Mouse (Mus musculus) left cerebral cortex, postnatal 10 days (tissue): ENCODE data around the gene Asphd1. TPM values are rescaled to one million over a fixed set of nuclear protein-coding genes. Genes with fewer than 3 reads are reported as not detected.
"Not testable (repeated sequence)": the region's sequence is repeated elsewhere in the genome, so short reads cannot be mapped to it uniquely, and the experiment has no call there.

Source experiments
- DNase-seq, 2 experiments: peaks; one replicate each; pipeline ENCODE4 v3.0.0; 2021 to 2022; ENCODE audit warnings: low spot score in 2 of 2, mixed read lengths in 1 of 2; ENCODE audit errors: extremely low spot score in 1 of 2
- intact Hi-C: fragments of 180-260 bp; cut with DNase I; formaldehyde crosslinking; loops from one replicate; pipeline ENCODE4 v1.15.1; 2025
- total RNA-seq, 2 experiments: library from RNA; stranded (reverse); gene quantifications; 2 replicates each; pipeline ENCODE4 v1.2.3; 2021

Gene Asphd1
- total RNA-seq, 2 experiments from 2014 or later: 49.0 to 58.8 TPM

DNA sequence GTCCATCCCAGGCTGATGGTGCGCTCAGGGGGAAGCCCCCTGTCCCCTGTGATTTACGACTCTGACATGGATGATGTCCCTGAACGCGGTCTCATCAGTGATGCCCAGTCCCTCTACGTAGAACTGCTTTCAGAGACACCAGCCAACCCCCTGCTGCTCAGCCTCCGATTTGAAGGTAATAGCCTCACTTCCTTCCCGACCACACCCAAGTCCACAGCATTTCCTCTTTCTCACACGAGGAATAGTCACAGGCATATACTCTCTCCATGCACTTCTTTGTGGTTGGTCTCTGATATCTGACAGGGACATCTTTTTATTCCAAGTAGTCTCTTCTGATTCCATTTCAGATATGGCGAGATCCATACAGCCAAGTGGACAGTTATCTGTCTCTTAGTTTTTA lies 10.4 kb upstream of the Asphd1 start:
- intact Hi-C loops: loop anchor here (5.0 kb wide), 1 partner anchor 82 kb away; no protein-coding TSS in a partner anchor
- DNase-seq: no peak

DNA sequence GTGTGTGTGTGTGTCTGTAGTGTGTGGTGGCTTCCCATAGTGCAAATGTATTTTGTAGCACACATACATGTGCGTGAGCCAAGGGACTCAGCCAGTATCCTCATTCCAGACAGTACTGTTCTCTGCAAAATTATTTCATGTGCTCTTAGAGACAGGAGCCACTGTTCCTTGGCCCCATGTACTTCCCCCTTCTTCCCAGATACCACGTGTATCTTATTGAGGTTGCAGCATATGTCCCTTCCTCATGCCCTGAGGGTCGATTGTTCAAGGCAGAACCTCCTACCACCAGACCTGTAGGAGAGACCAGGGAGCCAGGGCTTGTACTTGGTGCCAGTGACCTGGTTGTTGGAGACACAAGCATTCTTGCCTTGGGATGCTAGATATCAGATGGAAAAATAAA lies 5.7 kb upstream of the Asphd1 start:
- DNase-seq: no peak
- intact Hi-C loops: no loop called here

DNA sequence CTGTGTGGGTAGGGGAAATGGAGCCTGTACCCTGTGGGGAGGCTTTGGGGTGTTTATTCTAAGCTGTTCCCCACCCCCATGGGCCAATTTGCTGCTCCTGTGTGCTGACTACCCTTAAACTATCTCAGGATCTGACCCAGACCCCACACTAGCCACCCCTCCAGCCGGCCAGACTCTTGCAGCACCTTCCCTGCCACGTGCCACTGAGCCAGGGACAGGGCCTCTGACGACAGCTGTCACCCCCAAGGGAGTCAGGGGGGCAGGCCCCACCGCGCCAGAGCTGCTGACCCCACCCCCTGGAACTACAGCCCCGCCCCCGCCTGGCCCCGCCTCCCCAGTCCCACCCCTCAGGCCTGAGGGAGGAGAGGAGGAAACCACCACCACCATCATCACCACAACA lies 3.3 kb upstream of the Asphd1 start:
- DNase-seq: no peak
- intact Hi-C loops: no loop called here

DNA sequence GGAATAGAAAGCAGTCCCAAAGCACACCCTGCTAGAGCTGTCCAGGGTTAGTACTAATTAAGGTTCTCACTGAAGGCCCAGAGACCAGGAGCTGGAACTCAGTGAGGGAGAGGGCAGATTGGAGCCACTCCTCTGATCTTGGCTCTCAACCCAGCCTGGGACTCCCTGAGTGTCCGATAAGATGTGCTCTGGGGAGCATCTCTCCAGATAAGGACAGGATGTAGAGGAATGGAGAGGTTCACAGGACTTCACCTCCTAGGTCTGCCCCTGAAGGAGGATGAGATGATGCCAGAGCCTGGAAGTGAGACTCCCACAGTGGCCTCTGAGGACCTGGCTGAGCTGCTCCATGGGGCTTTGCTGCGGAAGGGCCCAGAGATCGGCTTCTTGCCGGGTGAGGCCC lies 2.4 kb upstream of the Asphd1 start:
- DNase-seq: no peak
- intact Hi-C loops: no loop called here

DNA sequence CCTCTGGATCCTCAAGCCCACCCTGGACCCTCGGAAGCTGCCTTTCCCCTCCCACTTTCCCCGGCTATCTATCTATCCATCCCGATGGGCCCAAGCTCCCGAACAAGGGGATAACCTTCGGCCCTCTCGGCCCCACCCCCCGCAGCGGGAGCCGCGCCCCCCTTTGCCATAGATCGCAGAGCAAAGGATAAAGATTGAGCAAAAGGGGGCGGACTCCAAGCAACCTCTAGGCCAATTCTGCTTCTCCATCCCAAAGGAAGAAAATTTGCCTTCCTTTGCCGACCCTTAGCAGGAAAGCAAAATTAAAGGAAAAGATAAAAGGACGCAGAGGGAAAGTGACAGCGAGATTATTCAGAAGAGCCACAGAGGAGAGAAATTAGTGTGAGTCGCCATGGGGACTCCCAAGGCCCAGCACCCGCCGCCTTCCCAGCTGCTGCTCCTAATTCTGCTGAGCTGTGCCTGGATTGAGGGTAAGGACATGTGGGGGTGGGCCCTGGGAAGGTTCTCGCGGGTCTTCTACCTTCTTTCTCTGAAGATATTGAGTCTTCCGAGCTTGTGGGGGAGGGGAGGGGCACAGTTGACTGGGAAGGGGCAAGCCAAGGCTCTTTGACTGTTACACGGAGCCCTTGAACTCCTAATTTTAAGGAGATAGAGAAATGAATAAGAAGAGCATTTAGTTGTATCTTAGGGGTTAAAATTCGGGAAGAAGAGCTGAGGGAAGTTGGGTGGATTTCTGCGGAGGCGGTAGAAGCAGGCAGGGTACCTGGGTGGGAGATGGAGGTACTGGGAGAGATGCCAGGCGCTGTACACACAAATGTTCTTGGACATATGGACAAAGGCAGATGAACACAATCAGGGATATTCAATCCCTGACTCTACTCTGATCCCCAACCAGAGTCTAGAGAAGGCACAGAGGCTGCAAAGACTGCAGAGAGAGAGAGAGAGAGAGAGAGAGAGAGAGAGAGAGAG lies 1.5 kb upstream of the Asphd1 start:
- DNase-seq: peak in 1 of 2 experiments; percentile 66
- intact Hi-C loops: no loop called here

DNA sequence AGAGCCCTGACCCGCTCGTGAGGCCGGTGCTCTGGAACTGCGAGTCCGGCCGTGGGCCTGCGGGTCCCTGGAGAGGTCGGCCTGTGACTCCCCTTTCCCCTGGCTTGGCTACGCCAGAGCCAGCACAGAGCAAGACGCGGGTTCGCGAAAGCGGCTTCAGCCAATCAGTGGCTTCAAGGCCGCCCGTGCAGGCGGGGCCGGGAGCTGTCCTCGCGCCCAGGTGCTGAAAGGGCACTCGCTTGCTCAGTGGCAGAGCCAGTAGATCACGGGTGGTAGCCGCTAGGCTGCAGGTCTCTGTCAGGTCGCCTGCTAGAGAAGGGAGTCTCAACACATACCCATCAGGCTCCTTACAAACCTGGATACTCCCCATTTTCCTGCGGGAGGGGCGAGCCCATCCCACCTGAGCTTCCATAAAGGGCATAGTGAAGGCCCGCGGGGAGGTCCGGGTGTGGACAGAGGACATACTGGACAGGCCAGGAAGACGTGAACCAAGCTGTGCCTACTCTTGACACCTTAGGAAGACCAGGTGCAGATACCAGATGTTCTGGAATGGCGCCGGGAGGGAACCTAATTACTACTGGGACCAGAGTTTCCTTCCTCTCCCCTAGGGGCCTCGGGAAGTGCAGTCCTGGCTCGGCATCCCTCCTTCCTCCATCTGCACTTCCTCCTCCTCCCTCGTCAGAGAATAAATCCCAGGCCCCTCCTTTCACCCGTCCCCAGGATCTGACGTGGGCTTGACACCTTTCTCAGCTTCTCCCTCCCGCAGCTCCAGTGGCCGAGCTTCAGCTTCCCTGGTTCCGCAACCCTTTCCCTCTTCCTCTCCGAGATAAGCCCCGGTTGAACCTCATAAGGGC lies 638 bp upstream of the Asphd1 start, which contains the start of gene Sez6l2:
TSS of gene Sez6l2 (plus strand) at position 771 of the 854 bp plus-strand sequence.
- peak; percentile 76 to 91 for DNase-seq
- intact Hi-C loops: loop anchor here (2.0 kb wide), 1 partner anchor 155 kb away; no protein-coding TSS in a partner anchor

DNA sequence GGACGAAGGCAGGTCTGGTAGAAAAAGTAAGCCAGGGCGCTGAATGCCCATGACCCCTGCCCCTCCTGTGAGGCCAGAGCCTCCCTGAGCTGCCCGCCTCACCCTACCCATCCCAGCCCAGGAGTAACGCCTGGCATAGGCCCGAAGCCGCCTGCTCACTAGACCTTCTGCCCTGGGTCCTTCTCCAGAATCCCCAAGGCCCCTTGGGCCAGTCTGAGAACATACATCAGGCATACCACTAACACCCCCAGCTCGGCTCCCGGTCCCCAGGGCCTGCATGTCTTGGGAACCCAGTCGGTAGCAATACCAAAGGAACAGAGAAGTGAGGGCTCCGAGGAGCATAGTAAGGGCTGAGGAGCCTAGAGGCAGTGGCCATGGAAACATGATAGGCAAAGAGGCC lies 756 bp downstream of the Asphd1 start:
- DNase-seq: no peak
- intact Hi-C loops: loop anchor here (2.0 kb wide), 1 partner anchor 156 kb away; no protein-coding TSS in a partner anchor

DNA sequence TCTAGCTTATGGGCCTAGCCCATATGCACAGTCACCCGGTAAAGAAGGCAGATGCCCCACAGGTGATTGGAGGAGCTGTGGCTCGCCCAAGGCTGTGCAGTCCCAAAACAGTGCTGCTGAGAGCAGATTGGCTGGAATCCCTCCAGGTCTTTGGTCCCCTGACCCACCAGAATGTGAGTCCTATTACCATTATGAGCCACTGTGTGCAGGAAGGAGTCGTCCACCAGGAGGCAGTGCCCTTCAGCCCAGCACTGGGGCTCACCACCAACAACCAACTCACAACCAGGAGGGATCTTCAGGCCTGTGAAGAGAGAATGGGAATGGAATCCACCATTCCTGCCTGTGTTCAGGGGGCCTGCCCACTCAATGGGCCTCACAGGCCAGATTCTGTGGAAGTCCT lies 2.9 kb downstream of the Asphd1 start:
- peak in 1 of 2 experiments; percentile 62 for DNase-seq
- intact Hi-C loops: no loop called here

DNA sequence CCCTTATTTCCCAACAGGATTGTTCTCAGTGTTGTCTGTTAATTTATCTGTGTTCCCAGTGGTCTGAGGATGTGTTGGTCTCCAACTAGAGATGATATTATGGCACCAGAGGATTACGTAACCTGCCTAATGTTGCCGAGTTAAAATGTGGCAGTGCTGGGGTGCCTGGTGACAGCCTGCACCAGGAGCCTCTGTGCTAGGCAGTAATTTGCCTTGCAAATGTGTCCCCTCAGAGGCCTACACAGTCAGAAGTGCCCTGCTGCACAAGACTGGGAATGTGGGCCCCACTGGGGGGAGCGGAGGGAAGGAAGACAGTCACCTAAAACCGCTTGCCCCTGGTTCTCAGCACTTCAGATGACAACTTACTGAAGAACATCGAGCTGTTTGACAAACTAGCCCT lies 7.6 kb downstream of the Asphd1 start:
- intact Hi-C loops: no loop called here
- DNase-seq: no peak

DNA sequence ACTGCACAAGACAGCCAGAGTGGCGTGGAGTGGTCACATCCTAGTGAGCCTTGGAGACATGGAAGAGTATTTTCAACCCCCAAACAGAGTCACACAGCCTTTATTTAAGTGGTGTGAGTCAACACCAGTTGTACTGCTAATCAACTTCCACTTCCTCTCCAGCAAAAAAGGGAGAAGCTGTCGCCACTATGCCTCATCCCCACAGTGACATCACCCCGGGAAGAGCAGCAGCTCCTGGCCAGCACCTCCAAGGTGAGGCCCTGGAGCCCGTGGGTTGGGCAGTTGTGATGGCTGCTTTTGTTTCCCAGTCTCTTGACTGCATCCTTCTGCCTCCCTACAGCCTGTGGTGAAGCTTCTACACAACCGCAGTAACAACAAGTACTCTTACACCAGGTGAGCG lies 8.2 kb downstream of the Asphd1 start:
- no peak for DNase-seq
- intact Hi-C loops: no loop called here

DNA sequence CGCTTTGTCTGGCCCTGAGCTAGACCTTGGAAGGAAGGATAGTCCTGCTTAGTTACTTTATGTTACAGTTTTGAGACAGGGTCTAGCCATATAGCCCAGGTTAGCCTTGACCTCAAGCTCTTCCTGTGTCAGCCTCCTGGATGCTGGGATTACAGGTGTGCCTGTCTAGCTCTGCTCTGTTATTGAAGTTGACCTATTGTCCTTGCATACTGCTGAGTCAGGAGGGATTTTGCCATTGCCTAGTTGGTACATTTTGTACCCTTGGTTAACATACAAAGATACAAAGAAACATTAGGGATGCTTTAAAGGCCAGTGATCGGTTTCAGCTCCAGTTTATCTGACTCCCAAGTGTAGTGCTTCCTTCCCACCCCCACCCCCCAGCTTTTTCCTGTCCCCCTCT lies 16.7 kb downstream of the Asphd1 start:
- intact Hi-C loops: no loop called here
- no peak for DNase-seq

DNA sequence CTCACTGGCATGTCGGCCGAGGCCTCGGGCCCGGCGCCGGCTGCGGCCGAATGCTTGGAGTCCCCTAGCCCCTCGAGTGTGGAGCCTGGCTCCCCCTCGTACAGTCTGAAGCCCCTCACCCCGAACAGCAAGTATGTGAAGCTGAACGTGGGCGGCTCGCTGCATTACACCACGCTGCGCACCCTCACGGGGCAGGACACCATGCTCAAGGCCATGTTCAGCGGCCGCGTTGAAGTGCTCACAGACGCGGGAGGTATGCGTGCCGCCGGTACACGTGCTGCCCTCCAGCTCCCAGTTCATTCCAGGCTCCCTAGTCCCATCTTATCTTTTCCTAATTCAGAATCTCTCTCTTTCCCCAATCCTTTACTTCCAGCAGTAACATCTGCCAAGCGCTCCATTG lies 20.3 kb downstream of the Asphd1 start:
- DNase-seq: no peak
- intact Hi-C loops: no loop called here

DNA sequence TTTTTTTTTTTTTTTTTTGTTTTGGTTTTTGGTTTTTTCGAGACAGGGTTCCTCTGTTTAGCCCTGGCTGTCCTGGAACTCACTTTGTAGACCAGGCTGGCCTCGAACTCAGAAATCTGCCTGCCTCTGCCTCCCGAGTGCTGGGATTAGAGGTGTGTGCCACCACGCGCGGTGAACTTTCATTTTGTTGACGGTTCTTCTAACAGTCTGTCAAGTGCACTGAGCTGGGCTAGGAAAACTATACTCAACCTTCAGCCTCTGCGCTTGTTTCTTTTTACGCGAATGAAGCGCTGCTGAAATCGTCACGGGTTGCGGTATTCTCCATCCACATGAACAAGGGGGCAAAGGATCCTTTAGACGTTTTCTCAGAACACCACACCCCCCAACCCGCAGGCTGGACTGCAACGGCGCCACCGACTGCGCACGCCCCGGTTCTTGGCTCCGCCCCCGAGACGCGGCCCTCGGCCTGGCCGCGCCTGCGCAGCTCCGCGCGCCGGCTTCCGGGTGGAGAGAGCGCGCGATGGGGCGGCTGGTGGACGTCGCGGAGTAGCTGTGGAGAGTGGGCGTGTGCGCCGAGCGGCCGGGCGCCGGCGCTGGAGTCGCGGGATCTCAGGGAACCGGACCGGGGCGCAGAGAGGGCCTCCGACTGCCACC lies 20.9 kb downstream of the Asphd1 start, which contains the start of gene Kctd13:
TSS of gene Kctd13 (plus strand) at position 496 of the 654 bp plus-strand sequence.
- peak; percentile 83 to 95 for DNase-seq
- intact Hi-C loops: loop anchor here (1.0 kb wide), 1 partner anchor 30 kb away; no protein-coding TSS in a partner anchor

DNA sequence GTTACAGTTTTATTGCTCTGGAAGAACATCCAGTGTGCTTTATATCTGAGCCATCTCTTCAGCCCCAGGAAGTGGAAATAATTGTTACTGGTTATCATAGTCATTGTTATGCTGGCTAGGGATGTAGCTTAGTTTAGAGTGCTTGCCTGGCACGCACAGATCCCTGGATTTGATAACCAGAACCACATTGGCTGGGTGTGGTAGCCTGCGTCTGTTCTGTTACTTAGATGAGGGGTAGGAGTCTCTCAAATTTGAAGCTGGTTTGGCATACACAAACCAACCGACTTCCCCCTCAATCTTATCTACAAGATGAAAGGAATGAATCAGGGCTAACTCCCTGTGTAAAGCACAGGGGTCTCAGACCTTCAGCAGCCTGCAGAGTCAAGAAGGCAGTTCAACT lies 23.1 kb downstream of the Asphd1 start:
- intact Hi-C loops: no loop called here
- no peak for DNase-seq

DNA sequence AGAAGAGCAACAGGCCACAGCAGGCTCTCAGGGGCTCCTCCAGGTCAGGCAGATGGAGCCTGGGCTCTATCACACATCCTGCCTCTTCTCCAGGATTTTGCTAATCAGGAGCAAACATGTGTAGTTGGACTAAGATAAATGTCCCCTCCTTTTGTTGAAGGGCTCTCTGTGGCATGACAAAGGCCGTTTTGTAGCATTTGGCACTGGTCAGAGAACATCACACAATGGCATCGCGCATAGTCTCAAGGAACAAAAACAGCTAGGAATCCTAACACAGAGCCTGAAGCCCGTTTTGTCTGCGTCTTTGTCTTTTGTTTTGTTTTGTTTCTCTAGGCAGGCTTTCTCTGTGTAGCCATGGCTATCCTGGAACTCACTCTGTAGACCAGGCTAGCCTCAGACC lies 25.4 kb downstream of the Asphd1 start:
- no peak for DNase-seq
- intact Hi-C loops: no loop called here

DNA sequence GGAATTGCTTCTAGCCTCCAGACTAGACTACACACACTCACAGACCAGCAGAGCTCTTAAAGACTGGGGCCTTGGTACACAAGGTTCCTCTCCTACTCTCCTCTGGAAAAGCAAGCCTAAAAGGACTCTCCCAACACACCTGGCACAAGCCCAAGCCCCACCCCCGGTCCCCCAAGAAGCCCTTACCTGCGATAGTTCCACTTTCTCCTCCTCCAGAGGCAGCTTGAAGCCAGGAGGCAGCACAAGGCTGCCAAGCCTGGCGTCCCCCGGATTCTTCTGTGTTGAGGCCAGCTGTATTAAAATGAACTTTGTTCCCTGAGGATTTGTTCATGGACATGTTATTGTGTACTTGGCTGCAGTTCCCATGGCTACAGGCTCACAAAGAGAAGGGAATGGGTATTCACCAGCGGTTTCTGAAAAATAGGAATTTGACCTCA lies 26.7 kb downstream of the Asphd1 start, which contains the start of gene Tmem219:
TSS of gene Tmem219 (minus strand) at position 294 of the 437 bp plus-strand sequence.
- DNase-seq: peak in 1 of 2 experiments; percentile 56
- intact Hi-C loops: no loop called here

DNA sequence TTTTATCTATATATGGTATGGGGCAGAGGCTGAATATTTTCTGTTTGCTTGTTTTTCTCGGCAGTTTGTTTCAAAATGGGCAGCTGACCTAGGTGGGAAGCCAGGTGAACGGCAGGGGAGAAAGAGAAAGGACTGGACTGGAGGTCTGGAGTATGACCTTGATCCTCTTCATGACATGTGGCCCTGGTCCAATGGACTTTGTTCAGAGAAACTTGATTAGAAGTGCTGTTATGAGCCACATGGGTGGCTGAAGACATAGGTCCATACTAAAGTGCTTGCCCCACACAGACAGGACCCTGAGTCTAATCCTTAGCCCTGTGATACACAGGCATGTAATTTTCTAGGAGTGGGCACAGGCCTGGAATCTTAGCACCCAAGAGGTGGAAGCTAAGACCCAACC lies 27.8 kb downstream of the Asphd1 start:
- no peak for DNase-seq
- intact Hi-C loops: no loop called here

DNA sequence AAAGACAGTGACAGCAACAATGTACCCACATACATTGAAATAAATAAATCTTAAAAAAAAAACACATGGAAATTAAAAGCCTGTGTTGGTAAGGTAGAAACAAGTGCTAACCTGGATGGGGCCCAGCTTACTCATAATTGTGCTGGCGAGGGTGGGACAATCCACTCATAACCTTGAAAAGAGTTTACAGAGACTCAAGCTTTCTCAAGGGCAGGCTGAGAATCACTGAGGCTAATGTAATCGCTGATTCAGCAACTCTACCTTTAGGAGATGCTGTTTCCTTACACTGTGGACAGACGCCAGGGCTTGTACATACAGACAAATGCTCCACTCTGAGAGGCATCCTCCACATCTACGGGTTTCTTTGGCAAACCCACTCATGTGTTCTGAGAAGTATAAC lies 29.4 kb downstream of the Asphd1 start:
- no peak for DNase-seq
- intact Hi-C loops: no loop called here

DNA sequence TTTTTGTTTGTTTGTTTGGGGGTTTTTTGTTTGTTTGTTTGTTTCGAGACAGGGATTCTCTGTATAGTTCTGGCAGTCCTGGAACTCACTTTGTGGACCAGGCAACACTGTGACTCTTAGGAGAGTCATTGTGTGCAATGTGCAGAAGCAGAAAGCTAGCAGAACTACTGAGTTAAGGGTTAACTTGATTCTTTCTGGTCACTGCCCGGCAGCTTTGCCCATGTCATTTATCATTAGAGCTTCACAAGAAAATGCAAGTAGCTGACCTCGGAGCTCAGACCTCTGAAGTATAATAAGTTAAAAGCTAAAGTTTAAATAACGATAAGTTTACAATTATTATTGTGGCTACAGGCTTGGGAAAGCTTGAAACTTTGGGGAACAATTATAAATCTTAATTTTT lies 31.0 kb downstream of the Asphd1 start:
- DNase-seq, intact Hi-C loops: not testable (repeated sequence)
